Mouse (Mus musculus) heart, postnatal 14 days (tissue): ENCODE measurements around the gene Rasa3. TPM values are rescaled to one million over a fixed set of nuclear protein-coding genes. Genes with fewer than 3 reads are reported as not detected.

Experiments used
- DNase-seq, 2 experiments: peaks; one replicate each; pipeline ENCODE4 v3.0.0; 2021 to 2022
- intact Hi-C: fragments of 180-260 bp; cut with DNase I; formaldehyde crosslinking; loops from one replicate; pipeline ENCODE4 v1.15.1; 2025
- total RNA-seq, 2 experiments: library from RNA; stranded (reverse); gene quantifications; 2 replicates each; pipeline ENCODE4 v1.2.3; 2021

The Rasa3 gene
- total RNA-seq, 2 experiments from 2014 or later: 22.2 to 22.6 TPM

DNA sequence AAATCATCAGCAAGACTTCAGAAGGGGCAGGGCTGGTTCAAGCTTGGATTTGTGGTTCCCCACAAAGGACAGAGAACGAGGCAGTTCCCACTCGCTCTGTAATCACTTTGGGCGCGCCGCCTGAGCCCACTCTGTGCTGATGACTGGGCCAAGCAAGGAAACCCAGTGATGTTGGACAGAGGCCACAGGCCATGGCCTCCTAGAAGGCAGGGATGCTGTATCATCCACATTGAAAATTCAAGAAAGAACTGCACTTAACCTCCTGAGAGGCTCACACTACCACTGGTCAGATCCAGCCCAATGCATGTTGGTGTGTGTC is 22.4 kb downstream of the Rasa3 start:
- DNase-seq: no peak
- intact Hi-C loops: no loop called here

GRCm38 (mm10) chr8:13654350-13655032 is 22.9 kb downstream of the Rasa3 start:
- no peak for DNase-seq
- intact Hi-C loops: no loop called here

GRCm38 (mm10) chr8:13650541-13651191 is 26.7 kb downstream of the Rasa3 start:
- intact Hi-C loops: no loop called here
- no peak for DNase-seq

GRCm38 (mm10) chr8:13649154-13649515 is 28.3 kb downstream of the Rasa3 start:
- DNase-seq: no peak
- intact Hi-C loops: no loop called here

- DNase-seq: no peak
- intact Hi-C loops: no loop called here
Observed at GRCm38 (mm10) chr8:13648377-13649153, 28.8 kb downstream of the Rasa3 start.

DNA sequence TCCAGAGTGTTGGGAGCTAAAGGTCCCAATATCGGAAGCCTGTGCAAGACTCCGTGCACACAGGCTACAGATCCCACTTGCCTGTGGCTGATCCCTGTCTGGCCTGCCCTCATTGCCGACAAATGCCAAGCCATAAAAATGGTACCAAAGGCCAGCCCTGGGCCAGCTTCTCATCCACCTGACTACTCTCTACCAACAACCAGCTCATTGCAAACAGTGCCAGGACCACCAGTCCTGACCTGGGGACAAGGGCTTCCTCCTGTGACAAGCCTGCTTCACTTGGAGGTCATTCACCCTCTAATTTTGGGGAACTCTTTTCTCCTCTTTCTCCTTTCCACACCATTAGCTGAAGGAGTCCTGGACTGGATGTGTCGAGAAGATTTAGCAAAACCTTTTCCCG is 29.8 kb downstream of the Rasa3 start:
- intact Hi-C loops: no loop called here
- no peak for DNase-seq

DNA sequence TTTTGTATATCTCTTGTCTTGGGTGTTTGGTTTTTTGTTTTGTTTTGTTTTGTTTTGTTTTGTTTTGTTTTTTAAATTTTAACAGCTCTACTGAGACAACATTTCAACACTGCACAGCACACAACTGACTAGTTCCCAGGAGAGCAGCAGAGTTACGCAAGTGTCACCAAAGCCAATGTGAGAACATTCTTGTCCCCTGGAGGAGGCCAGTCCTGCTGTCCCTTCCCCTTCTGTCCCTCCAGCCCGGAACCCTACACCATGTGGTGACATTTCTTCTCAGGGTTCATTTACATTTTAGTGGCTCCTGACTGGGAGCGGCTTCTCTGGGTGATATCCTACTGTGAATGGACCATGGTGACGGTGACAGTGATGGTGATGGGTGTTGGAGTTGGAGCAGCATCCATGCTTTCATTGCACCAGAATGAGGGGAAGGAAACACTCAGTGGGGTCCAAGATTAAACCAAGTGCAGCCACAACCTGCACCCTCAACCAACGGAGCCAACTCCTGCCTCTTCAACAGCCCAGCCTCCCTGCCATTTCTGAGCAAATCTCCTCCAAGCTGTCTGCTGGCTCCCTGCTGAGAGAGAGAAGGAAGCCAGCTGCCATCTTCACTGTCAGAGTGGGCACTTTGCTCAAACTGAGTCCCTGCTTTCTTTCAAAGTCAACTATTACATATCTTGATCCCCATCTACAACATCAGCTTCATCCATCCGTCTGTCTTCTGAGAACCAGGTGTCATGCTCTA is 32.3 kb downstream of the Rasa3 start:
- intact Hi-C loops: loop anchor here (5.0 kb wide), 1 partner anchor 32 kb away; the partner anchor contains the start of gene Rasa3
- peak in 1 of 2 experiments; percentile 63 for DNase-seq

GRCm38 (mm10) chr8:13644155-13644554 is 33.2 kb downstream of the Rasa3 start:
- peak; percentile 57 to 58 for DNase-seq
- intact Hi-C loops: loop anchor here (5.0 kb wide), 1 partner anchor 33 kb away; the partner anchor contains the start of gene Rasa3

DNA sequence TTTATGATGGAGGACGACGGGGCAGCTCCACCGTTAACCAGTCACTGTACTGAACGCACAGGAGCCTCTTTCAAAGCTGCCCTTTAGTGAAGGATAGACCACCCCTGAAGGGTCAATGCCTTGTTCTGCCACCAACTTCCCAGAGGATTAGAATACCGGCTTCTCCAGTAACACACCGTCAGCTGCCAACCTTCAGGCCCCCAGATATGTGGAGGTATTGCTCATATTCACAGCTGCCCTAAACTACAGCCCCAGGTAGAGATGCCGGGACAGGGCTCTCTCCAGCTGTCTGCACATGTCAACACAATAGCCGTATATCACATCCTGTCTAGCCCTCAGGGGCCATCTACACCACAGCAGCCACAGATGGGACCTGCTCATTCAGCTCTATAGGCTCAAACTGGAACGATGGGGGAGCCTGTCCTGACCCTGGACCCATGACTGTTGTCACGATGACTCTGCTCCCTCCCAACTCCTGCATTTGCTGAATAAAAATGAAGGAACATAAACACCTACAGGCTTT is 34.7 kb downstream of the Rasa3 start:
- DNase-seq: no peak
- intact Hi-C loops: loop anchor here (5.0 kb wide), 1 partner anchor 35 kb away; the partner anchor contains the start of gene Rasa3

DNA sequence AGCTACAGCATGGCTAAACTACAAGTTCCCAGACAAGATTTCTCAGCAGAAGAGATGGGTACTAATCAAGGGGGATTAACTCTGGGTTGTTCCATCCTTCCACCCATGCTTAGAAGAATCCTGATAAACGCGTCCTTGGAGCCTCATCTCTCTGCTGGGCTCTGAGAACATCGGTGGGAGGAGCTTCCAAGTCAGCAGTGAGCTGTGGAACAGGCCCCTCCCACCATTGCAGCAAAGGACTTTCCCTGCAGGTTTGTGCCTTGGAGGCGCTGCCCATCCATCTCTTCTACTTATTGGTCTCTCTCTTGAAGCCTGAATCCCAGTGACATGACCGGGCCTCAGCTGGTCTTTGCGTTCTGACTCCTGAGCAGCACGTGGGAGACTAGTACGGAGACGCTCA is 36.2 kb downstream of the Rasa3 start:
- DNase-seq: no peak
- intact Hi-C loops: loop anchor here (5.0 kb wide), 1 partner anchor 36 kb away; the partner anchor contains the start of gene Rasa3

- intact Hi-C loops: loop anchor here (5.0 kb wide), 1 partner anchor 37 kb away; the partner anchor contains the start of gene Rasa3
- peak in 1 of 2 experiments; percentile 58 for DNase-seq
Observed at GRCm38 (mm10) chr8:13640452-13640883, 36.9 kb downstream of the Rasa3 start.

DNA sequence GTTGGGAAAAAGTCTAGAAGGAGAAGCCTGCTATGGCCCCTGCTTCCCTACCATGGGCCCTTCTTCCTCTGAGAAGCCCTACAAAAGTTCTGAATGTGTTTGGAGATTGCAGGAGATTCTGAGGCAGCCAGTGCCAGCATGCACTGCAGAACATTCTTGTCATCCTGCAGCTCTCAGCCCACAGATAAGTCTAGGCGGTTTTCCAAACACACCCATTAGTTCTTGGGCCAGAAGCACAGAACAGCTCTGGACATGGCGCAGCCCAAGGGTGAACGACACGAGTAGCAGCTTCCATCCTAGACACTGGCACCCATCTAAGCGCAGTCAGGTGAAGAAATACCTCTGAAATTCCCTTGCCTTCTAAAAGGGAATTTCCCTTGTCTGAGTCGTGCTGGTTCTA is 44.3 kb downstream of the Rasa3 start:
- no peak for DNase-seq
- intact Hi-C loops: no loop called here

- DNase-seq: no peak
- intact Hi-C loops: no loop called here
Observed at GRCm38 (mm10) chr8:13632309-13632708, 45.1 kb downstream of the Rasa3 start.

GRCm38 (mm10) chr8:13630754-13631153 is 46.6 kb downstream of the Rasa3 start:
- DNase-seq: no peak
- intact Hi-C loops: no loop called here

- no peak for DNase-seq
Observed at GRCm38 (mm10) chr8:13630171-13630570, 47.2 kb downstream of the Rasa3 start.

GRCm38 (mm10) chr8:13629351-13630090 is 47.9 kb downstream of the Rasa3 start:
- no peak for DNase-seq
- intact Hi-C loops: no loop called here

More at GRCm38 (mm10) chr8:13630171-13630570, 47.2 kb downstream of the Rasa3 start:
- intact Hi-C loops: no loop called here

GRCm38 (mm10) chr8:13628067-13628466 is 49.3 kb downstream of the Rasa3 start:
- no peak for DNase-seq
- intact Hi-C loops: no loop called here

DNA sequence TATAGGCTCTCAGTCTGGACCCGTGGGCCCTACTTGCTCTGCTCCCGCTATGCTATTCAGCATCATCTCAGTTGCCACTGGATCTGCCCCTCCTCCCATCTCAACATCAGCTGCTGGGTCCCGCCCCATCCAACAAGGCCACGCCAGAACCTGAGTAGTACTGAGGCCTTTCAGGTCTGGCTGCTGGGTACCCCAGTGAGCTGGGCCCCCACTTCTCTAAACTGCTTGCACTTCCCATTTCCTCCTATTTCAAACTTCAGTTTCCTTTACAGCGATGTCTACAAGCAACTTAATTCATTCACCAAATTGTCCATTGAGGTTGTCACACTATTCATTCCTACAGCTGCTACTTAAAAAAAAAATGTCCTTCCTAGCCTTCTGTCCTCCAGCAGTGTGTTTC is 49.8 kb downstream of the Rasa3 start:
- intact Hi-C loops: no loop called here
- no peak for DNase-seq

GRCm38 (mm10) chr8:13626114-13626513 is 51.3 kb downstream of the Rasa3 start:
- DNase-seq: no peak
- intact Hi-C loops: no loop called here
